Mouse (Mus musculus): Measurements from ENCODE around the gene H2-Aa. TPM values are rescaled to one million over a fixed set of nuclear protein-coding genes. Genes with fewer than 3 reads are reported as not detected.

Gene H2-Aa
- total RNA-seq, 2 experiments from 2014 or later: 0.68 to 1.2 TPM

- intact Hi-C loops (cut with DNase I): no loop called here
- no peak for DNase-seq
These were observed 13.3 kb upstream of the H2-Aa start for GRCm38 (mm10) chr17:34300691-34301566.

- no peak for DNase-seq
- intact Hi-C loops (cut with DNase I): no loop called here
These were observed 12.4 kb upstream of the H2-Aa start for GRCm38 (mm10) chr17:34300071-34300470.

GRCm38 (mm10) chr17:34299356-34299755, 11.7 kb upstream of the H2-Aa start:
- no peak for DNase-seq
- intact Hi-C loops (cut with DNase I): no loop called here

DNA sequence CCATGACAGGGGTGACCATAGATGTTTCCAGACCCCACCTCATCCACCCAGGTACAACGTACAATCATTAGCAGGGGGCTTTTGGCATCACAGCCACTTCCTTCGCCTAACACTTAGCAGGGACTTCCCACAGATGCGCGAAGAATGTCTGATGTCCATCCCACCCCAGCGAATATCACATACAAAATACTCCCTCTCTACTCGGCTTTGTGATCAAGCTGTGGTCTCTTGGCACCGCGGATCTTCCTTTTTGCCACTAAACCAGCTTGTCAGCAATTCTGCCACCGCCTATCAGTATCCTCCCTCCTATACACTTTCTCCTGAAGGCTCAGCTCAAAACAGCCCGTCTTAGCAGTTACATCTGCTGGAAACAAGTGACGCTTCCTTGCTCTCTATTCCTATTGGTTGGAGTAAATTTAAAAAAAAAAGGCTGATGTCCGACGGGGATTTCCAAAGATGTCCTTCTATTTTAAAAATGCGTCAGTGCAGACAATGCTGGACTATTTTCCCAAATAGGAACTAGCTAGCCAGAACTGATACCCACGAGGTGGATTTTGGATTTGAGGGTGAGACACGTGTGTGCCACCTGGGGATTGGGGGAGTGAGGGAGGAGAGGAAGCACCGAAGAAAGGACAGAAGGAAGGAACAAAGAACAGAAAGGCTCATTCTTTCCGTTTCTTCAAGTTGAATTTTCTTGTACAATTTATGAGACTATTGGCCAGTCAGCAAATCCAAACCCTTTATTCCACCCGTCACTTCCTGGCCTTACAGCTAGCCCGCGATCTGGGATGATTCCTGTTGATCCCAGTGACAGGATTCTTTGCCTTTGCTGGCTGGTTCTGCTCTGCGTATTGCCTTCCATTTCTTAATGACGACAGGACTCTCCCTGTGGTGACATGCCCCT, 8.5 kb upstream of the H2-Aa start:
- intact Hi-C loops (cut with DNase I): no loop called here
- DNase-seq: peak; percentile 21

DNA sequence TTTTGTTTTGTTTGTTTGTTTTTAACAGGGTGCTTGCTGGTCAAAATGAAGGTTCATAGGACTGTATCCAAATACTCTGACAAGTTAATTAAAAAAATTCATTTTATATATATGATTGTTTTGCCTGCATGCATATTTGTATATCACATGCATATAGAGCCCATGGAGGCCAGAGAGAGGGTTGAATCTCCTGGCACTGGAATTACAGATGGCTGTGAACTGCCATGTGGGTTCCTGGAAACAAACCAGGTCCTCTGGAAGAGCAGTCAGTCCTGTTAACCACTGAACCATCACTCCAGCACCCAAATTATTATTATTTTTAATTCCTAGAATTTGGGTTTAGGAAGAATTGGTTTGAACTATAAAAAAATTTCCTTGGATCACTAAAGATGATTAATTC, 7.7 kb upstream of the H2-Aa start:
- intact Hi-C loops (cut with DNase I): no loop called here

GRCm38 (mm10) chr17:34294249-34294648, 6.6 kb upstream of the H2-Aa start:
- intact Hi-C loops (cut with DNase I): no loop called here

More for the DNA sequence above, 7.7 kb upstream of the H2-Aa start:
- DNase-seq: no peak

GRCm38 (mm10) chr17:34293533-34293932, 5.9 kb upstream of the H2-Aa start:
- no peak for DNase-seq
- intact Hi-C loops (cut with DNase I): no loop called here

More at GRCm38 (mm10) chr17:34294249-34294648, 6.6 kb upstream of the H2-Aa start:
- no peak for DNase-seq

DNA sequence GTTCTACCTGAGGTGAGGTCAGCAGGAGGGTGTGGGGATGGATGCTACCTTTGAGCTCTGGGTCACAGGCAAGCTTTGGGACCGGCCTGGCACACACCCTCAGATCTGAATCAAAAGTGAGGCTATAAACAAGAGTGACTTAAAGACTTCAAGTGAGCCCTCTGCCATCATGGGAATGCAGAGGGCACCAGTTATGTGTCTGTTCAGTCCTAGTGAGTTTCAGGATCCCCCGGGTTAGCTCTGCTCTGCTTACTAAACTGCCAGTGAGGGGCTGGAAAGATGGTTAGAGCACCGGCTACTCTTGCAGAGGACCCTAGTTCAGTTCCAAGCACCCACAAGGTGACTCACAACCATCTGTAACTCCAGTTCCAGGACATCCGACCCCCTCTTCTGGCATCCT, 4.9 kb upstream of the H2-Aa start:
- no peak for DNase-seq
- intact Hi-C loops (cut with DNase I): no loop called here

- peak; percentile 77 for DNase-seq
- intact Hi-C loops (cut with DNase I): no loop called here
These were observed 4.0 kb upstream of the H2-Aa start for GRCm38 (mm10) chr17:34291609-34292008.

DNA sequence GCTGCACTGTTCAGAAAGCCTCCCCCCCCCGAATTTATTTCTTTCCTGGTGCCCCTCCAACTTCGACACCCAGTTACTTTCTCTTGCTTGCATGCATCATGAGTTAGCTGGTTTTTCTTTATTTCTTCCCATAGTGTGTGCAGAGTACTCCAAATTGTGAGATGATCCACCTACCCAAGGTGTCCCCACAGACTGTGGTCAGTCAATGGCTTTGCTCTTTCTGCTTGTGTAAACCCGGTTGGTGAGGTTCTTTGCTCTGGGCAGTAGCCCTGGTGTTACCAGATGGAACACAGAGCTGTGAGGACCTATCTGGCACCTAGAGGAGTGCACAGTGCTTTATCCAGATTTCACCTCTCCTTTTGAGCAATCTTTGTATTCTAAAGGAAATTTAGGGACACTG, 508 bp upstream of the H2-Aa start:
- intact Hi-C loops (cut with DNase I): no loop called here
- DNase-seq: no peak

- DNase-seq: no peak
- intact Hi-C loops (cut with DNase I): no loop called here
These were observed 624 bp downstream of the H2-Aa start for GRCm38 (mm10) chr17:34286999-34287398.

GRCm38 (mm10) chr17:34286501-34286900, 1.1 kb downstream of the H2-Aa start:
- intact Hi-C loops (cut with DNase I): no loop called here
- no peak for DNase-seq

- intact Hi-C loops (cut with DNase I): no loop called here
- DNase-seq: no peak
These were observed 1.8 kb downstream of the H2-Aa start for GRCm38 (mm10) chr17:34285848-34286247.

GRCm38 (mm10) chr17:34285371-34285770, 2.3 kb downstream of the H2-Aa start:
- intact Hi-C loops (cut with DNase I): no loop called here
- DNase-seq: no peak

DNA sequence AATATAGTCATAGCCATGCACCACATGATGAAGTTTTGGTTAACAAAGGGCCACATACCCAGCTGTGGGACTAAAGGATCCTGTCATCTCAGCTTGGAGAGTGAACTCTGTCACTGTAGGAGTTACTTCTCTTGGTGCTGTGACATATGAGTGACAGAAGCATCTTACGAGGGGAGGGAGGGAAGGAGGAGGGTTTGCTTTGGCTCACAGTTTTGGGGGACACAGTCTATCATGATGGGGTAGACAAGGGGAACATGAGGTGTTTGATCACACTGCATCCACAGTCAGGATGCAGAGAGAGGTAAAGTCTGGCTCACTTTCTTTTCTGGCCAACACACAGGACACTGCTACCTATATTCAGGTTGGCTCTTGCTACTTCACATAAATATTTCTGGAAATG, 5.8 kb downstream of the H2-Aa start:
- intact Hi-C loops (cut with DNase I): no loop called here
- DNase-seq: no peak

- DNase-seq: no peak
- intact Hi-C loops (cut with DNase I): no loop called here
These were observed 7.1 kb downstream of the H2-Aa start for GRCm38 (mm10) chr17:34280499-34281038.

- no peak for DNase-seq
- intact Hi-C loops (cut with DNase I): no loop called here
These were observed 15.5 kb downstream of the H2-Aa start for GRCm38 (mm10) chr17:34272102-34272501.

DNA sequence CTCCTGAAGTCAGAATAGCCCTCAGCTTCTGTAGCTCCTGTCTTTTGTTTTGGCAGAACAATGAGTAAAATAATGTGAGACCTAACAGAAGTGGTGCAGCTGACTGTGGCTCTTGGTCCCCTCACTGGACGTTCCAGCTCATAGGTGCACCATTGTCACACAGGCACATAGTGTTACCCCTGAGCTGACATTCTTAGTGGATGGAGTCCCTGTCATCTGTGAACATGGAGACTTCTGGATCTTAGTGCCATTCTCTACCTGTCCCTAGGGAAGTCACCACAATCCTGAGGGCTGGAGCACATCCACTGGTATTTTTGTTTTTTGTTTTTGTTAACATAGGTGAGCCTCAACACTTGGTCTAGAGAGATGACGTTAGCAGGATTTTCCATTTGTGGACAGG, 16.7 kb downstream of the H2-Aa start:
- intact Hi-C loops (cut with DNase I): no loop called here
- DNase-seq: no peak

DNA sequence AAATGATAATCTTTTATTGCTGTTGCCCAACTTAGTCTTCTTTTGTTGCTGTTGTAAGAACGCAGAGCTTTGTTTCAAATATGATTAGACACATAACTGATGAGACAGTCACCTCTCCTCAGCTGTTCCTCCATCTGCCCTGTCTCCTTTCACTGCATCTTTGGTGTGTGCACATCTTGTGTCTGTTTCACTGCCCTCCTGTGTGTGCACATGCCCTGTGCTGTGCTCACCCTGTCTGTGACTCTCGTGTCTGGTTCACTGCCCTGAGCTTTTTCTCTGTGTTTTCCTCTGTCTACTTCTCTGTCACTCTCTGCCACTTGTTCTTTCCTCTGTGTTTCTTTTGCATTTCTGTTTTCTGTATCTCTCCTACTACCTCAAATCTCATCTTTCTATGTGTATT, 17.4 kb downstream of the H2-Aa start:
- intact Hi-C loops (cut with DNase I): no loop called here
- no peak for DNase-seq

GRCm38 (mm10) chr17:34269817-34270216, 17.8 kb downstream of the H2-Aa start:
- no peak for DNase-seq
- intact Hi-C loops (cut with DNase I): no loop called here

GRCm38 (mm10) chr17:34268748-34269147, 18.9 kb downstream of the H2-Aa start:
- no peak for DNase-seq
- intact Hi-C loops (cut with DNase I): no loop called here
